Mouse (Mus musculus): Measurements from ENCODE around the gene Trim46.

GRCm38 (mm10) chr3:89280050-89280605 is 34.0 kb upstream of the Trim46 start:
- TF ChIP-seq CTCF (IDR thresholded peaks at IDR 0.05; ENCODE audit: insufficient read depth, low read depth, low read length): no peak
- TF ChIP-seq POLR2A (IDR thresholded peaks at IDR 0.05; ENCODE audit: insufficient read depth, low read depth, low read length): no peak

Data from olfactory bulb, adult 2 months (tissue).